Mouse (Mus musculus) spleen, postnatal 36 days (tissue): ENCODE measurements around the gene Gm10382.
"Not testable (repeated sequence)": the region's sequence is repeated elsewhere in the genome, so short reads cannot be mapped to it uniquely, and the experiment has no call there.

Source experiments
- DNase-seq, 2 experiments: peaks; one replicate each; pipeline ENCODE4 v3.0.0; 2022; ENCODE audit warnings: low spot score in 2 of 2, mixed read lengths in 1 of 2

Gene Gm10382

GRCm38 (mm10) chr5:125393622-125394603 is 4.8 kb downstream of the Gm10382 start:
- peak; percentile 79 to 84 for DNase-seq

GRCm38 (mm10) chr5:125395008-125395407 is 5.9 kb downstream of the Gm10382 start:
- no peak for DNase-seq

GRCm38 (mm10) chr5:125400903-125401302 is 11.8 kb downstream of the Gm10382 start:
- DNase-seq: no peak

- DNase-seq: no peak
These were observed 13.4 kb downstream of the Gm10382 start for GRCm38 (mm10) chr5:125402476-125402875.

- no peak for DNase-seq
These were observed 13.9 kb downstream of the Gm10382 start for GRCm38 (mm10) chr5:125402991-125403390.

- DNase-seq: peak; percentile 63 to 68
These were observed 14.7 kb downstream of the Gm10382 start for GRCm38 (mm10) chr5:125403481-125404465.

- no peak for DNase-seq
These were observed 15.4 kb downstream of the Gm10382 start for GRCm38 (mm10) chr5:125404536-125404902.

GRCm38 (mm10) chr5:125404903-125405545 is 15.9 kb downstream of the Gm10382 start:
- DNase-seq: peak; percentile 27 to 54

GRCm38 (mm10) chr5:125405546-125406248 is 16.6 kb downstream of the Gm10382 start:
- peak; percentile 79 to 88 for DNase-seq

- peak; percentile 54 to 59 for DNase-seq
These were observed 17.3 kb downstream of the Gm10382 start for GRCm38 (mm10) chr5:125406322-125407016.

- no peak for DNase-seq
These were observed 18.1 kb downstream of the Gm10382 start for GRCm38 (mm10) chr5:125407020-125407830.

- no peak for DNase-seq
These were observed 18.9 kb downstream of the Gm10382 start for GRCm38 (mm10) chr5:125407910-125408575.

- peak; percentile 74 to 83 for DNase-seq
These were observed 19.7 kb downstream of the Gm10382 start for GRCm38 (mm10) chr5:125408842-125409241.

GRCm38 (mm10) chr5:125409348-125410090 is 20.4 kb downstream of the Gm10382 start:
- no peak for DNase-seq

GRCm38 (mm10) chr5:125411972-125412530 is 22.9 kb downstream of the Gm10382 start:
- DNase-seq: peak; percentile 57 to 66

GRCm38 (mm10) chr5:125412536-125412935 is 23.4 kb downstream of the Gm10382 start:
- DNase-seq: not testable (repeated sequence)

GRCm38 (mm10) chr5:125413763-125414162 is 24.6 kb downstream of the Gm10382 start:
- no peak for DNase-seq

GRCm38 (mm10) chr5:125416183-125416582 is 27.1 kb downstream of the Gm10382 start:
- no peak for DNase-seq
